Mouse (Mus musculus): ENCODE data around the gene Fbxw13. TPM values are rescaled to one million over a fixed set of nuclear protein-coding genes. Genes with fewer than 3 reads are reported as not detected.

The Fbxw13 gene
- not detected for total RNA-seq (2023)

DNA sequence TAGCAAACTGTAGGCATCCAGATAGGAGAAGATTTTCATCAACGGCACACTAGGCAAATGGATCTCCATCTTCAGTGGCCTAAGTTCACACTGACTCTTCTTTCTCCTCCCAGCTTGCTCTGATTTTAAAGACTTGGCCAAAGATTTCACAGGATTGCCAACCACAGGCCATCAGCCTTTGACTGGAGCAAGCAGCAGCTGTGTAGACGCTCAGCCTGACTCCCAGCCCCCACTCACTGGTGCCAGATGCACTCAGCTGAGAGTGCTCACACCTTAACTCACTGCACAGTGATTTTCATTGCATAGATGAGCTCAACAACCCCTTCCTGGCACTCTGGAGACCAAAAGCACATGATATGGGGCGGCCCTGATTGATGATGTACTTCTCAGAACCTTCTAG, at the start of gene Fbxw13:
TSS of gene Fbxw13 (minus strand) at position 101 of the 400 bp plus-strand sequence.

GRCm38 (mm10) chr9:109234654-109235053, 38.9 kb upstream of the Fbxw13 start, which contains the start of gene Fbxw20:
TSS of gene Fbxw20 (minus strand) at chr9:109234754.

DNA sequence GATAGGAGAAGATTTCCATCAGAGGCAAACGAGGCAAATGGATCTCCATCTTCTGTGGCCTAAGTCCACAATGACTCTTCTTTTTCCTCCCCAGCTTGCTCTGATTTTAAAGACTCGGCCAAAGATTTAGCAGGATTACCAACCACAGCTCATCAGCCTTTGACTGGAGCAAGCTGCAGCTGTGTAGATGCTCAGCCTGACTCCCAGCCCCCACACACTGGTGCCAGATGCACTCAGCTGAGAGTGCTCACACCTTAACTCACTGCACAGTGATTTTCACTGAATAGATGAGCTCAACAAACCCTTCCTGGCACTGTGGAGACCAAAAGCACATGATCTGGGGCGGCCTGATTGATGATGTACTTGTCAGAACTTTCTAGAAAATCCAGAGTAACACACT, 33.8 kb downstream of the Fbxw13 start, which contains the start of gene Fbxw21:
TSS of gene Fbxw21 (minus strand) at position 101 of the 400 bp plus-strand sequence.

Other genes starting within 250 kb of the Fbxw13 start
- gene Col7a1, start 242.4 kb downstream of the Fbxw13 start, total RNA-seq (2023), result 1 to 10 TPM; 2.2 to 2.6 TPM
- not detected for gene Ucn2, start 210.0 kb downstream of the Fbxw13 start, total RNA-seq (2023)
- 100 to 1,000 TPM; 152 to 163 TPM for gene Pfkfb4, start 204.2 kb downstream of the Fbxw13 start, total RNA-seq (2023)
- 100 to 1,000 TPM; 192 to 213 TPM for gene Shisa5, start 157.4 kb downstream of the Fbxw13 start, total RNA-seq (2023)
- gene Trex1, start 136.2 kb downstream of the Fbxw13 start, total RNA-seq (2023), result 10 to 100 TPM; 47.7 to 51.9 TPM
- 10 to 100 TPM; 10.4 to 10.5 TPM for gene Atrip, start 121.9 kb downstream of the Fbxw13 start, total RNA-seq (2023)
- gene Ccdc51, start 113.5 kb downstream of the Fbxw13 start, total RNA-seq (2023), result 1 to 10 TPM; 5.2 to 8.0 TPM
- 100 to 1,000 TPM; 243 to 254 TPM for gene Tma7, start 113.4 kb downstream of the Fbxw13 start, total RNA-seq (2023)
- under 1 TPM; 0.11 to 0.68 TPM for gene Plxnb1, start 100.6 kb downstream of the Fbxw13 start, total RNA-seq (2023)
- not detected for gene Fbxw21, start 33.9 kb downstream of the Fbxw13 start, total RNA-seq (2023)
- not detected for gene Fbxw20, start 38.8 kb upstream of the Fbxw13 start, total RNA-seq (2023)
- gene Fbxw14, start 91.7 kb upstream of the Fbxw13 start, total RNA-seq (2023), result not detected
- gene Fbxw28, start 143.7 kb upstream of the Fbxw13 start, total RNA-seq (2023), result not detected
- not detected for gene Fbxw22, start 208.3 kb upstream of the Fbxw13 start, total RNA-seq (2023)